Mouse (Mus musculus) heart, adult 18-20 months (tissue): ENCODE results near the gene Itga11. TPM values are rescaled to one million over a fixed set of nuclear protein-coding genes. Genes with fewer than 3 reads are reported as not detected.
A peak's percentile ranks its signal among the peaks of the same experiment; 100 is the strongest.

Experiments used
- DNase-seq, 2 experiments: peaks; one replicate each; pipeline ENCODE4 v3.0.0; 2021 to 2022; ENCODE audit warnings: mixed read lengths in 1 of 2
- total RNA-seq, 2 experiments: library from RNA; stranded (reverse); gene quantifications; 2 replicates each; pipeline ENCODE4 v1.2.3; 2021

Itga11 gene
- total RNA-seq, 2 experiments from 2014 or later: 1.1 to 1.3 TPM

DNA sequence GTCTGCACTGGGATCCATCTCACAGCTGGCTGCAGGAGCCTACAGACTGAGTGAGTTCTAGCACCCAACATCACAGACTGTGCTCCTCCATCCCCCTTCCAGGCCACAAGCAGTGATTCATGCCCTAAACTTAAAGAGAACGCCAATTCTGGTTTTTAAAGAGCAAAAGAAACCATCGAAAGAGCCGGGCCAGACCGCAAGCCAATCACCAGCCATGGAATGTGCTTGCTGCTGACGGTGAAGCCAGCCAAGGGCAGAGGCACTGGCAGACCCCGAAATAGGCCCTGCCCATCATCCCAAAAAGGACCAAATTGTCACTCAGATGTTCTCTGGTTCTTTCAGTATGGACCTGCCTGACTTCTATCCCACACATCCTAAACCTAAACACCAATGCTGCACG lies 6.7 kb downstream of the Itga11 start:
- no peak for DNase-seq

- no peak for DNase-seq
Measured at GRCm38 (mm10) chr9:62689748-62690147, 12.1 kb downstream of the Itga11 start.

DNA sequence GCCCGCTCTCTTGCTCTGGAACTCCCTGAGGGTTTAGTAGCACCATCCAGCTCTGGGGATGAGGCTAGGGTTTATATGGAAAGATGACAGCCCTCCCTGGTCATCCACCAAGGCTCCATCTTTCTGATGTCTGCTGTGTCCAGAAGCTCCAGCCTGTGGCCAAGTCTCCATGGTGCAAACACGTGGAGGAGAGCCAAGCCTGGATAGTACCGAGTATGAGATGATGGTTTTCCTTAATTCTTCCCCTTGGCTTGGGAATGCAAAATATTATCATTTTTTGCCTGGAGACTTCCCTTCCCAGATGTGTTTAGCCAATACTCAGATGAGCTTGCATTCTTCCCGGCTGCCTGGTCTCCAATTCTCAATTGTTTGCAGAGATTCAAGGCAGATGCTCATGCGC lies 16.4 kb downstream of the Itga11 start:
- peak; percentile 62 to 67 for DNase-seq

DNA sequence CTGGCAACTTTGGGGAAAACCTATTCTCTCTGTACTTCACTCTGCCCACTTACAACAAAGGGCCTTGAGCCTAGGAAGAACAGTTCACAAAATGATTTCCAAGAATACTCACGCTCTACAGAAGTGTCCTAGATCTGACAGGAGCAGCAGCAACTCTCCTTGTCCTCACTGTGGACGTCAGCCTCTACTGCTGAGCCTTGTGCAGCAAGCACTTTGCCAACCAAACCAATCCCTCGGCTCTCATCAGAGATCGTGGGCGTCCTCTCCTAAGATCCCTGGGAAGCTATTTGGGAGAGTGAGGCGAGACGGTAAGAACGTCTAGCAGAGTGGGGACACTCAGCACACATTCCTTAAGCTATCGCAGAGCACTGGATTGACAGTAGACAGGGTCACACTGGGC lies 17.6 kb downstream of the Itga11 start:
- no peak for DNase-seq

DNA sequence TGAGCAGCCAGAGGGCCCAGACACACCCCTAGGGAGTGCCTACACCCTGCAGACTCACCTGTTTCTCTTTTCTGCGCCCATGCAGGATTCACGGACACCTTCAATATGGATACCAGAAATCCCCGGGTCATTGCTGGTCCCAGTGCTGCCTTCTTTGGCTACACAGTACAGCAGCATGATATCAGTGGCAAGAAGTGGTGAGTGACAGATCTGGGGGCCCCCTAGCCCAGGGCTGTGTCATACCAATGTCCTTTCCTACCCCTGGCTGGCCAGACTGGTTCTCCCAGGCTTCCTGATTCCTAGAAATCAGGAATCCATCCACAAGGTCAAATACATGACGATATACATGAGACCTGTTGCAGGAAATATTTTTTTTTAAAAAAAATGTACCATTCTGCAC lies 19.2 kb downstream of the Itga11 start:
- DNase-seq: no peak

DNA sequence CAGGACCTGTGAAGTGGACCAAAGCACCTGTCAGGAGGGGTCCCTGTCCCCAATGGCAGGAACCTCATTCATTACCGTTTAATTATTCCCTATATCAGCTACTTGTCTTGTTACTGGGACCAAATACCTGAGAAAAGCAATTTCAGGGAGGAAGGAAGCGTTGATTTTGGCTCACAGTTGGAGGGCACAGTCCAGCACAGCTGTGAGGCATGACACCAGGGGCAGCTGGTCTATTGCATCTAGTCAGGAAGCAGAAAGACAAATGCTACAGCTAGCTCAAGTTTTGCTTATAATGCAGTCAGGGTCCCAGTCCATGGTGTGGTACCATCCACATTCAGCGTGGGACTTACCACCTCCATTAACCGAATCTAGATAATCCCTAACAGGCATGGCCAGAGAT lies 29.6 kb downstream of the Itga11 start:
- no peak for DNase-seq

GRCm38 (mm10) chr9:62707870-62708269 lies 30.2 kb downstream of the Itga11 start:
- no peak for DNase-seq

DNA sequence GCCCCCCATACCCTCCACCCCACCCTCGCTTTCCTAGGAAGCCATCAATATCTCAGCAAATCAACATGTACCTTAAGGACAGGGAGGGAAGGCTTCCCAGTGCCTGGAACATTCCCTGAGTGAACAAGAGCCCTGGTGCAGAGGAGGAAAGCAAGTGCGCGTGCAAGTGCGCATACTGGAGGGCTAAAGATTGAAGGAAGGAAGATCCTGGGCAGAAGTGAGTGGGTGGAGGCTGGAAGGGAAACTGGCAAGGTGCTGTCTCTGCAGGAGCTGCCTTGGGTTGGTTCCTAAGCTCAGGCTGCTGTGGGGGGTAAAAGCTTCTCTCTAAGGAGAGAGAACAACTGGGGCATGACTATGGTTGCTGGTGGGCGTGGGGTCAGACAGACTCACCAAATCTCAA lies 32.4 kb downstream of the Itga11 start:
- DNase-seq: no peak

DNA sequence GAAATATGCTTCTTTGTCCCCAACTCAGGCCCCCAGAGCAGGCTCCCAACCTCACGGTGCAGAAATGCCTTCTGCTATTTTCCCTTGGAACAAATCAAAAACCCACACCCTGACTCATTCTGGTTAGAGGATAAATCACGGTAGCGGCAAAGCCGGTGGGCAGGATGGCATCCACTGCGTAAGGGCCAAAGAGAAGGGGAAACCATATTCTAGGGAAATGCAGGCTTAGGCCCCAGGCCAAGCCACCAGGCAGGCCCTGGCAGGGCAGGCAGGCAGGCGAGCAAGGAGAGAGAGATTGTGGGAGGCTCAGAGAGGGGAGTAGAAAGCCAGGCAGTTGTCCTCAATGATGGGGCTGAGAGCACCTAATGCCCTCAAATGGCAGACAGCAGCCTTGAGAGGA lies 34.7 kb downstream of the Itga11 start:
- no peak for DNase-seq

- no peak for DNase-seq
Measured at GRCm38 (mm10) chr9:62713040-62713439, 35.4 kb downstream of the Itga11 start.

- DNase-seq: no peak
Measured at GRCm38 (mm10) chr9:62714336-62714735, 36.7 kb downstream of the Itga11 start.

DNA sequence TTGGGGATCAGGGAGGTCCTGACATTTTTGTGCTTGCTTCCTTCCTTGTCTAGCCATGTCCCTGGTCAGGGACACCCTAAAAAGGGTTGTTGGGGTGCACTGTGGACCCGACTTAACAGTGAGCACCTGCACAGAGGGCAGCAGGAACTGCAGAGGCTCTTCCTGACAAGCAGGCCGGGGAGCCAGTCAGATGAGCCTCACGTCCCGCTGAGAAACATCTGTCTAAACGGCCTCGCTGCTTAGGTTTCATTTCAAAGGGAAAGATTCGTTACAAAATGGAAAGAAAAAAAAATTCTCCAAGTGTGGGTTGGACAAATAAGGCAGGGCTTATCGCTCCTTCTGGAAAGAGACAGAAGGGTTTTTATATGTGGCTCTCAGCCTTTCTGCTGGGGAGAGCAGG lies 40.4 kb downstream of the Itga11 start:
- DNase-seq: no peak

DNA sequence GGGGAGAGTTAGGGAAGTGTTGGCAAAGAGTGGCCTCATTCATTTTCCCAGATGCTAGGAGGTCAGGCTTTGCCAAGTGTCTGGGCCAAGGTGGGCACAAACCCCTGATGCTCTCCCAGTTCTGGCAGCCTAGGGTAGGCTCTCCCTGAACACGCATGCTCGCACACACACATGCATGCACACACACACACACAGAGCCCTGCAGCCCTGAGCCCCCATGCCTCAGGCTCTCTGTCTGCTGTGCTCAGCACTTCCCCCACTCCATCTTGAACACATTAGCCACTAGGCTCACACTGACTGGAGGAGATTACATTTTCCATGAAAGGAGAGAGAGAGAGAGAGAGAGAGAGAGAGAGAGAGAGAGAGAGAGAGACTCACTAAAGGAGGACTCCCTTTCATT lies 44.2 kb downstream of the Itga11 start:
- DNase-seq: no peak

GRCm38 (mm10) chr9:62722716-62723115 lies 45.1 kb downstream of the Itga11 start:
- no peak for DNase-seq

GRCm38 (mm10) chr9:62724175-62724574 lies 46.5 kb downstream of the Itga11 start:
- no peak for DNase-seq

GRCm38 (mm10) chr9:62725247-62725646 lies 47.6 kb downstream of the Itga11 start:
- DNase-seq: no peak

DNA sequence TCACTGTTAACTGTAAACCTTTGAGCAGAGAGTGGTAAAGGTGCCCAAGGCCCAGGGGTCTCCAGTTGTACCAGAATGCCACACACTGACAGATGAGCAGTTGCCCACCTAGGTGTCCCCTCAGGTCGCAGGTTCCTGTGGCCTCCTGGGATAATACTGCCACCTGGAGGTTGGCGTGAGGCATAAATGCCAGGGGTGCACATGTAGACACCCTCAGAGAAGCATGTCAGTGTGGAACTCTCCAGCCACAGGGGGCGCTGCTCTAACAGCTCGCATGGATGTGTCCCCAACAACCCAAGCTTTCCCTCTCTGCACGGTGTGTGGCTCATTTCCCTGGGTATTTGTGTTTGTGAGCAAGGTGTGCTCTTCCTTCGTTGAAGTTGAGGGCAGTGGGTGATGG lies 48.8 kb downstream of the Itga11 start:
- DNase-seq: no peak

DNA sequence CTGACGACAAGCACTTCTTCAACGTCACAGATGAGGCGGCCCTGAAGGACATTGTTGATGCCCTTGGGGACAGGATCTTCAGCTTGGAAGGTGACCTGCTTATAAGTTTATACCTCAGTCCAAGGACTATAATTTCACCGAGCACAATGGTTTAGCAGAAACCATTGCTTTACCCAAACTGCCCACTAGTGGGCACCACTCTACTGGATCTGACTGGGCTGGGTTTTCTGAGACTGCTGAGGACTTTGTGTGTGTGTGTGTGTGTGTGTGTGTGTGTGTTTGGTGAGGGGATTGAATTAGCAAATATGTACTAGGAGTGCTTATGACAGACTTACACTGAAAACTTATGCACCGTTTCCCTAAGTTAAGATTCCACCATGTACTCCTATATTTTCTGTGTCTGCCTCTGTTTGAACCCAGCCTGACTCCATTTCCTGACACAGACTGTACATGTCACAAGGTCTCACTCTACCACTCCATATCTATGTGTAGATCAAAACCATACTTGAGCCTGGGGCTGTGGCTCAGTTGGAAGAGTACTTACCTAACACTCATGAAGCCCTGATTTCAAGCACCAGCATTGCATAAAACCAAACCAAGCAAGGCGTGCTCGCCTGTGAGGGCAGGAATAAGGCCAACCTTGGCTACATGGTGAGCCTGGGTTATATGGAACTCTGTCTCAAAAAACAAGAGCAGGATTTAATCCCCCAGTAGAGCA lies 67.1 kb downstream of the Itga11 start:
- peak in 1 of 2 experiments; percentile 70 for DNase-seq

DNA sequence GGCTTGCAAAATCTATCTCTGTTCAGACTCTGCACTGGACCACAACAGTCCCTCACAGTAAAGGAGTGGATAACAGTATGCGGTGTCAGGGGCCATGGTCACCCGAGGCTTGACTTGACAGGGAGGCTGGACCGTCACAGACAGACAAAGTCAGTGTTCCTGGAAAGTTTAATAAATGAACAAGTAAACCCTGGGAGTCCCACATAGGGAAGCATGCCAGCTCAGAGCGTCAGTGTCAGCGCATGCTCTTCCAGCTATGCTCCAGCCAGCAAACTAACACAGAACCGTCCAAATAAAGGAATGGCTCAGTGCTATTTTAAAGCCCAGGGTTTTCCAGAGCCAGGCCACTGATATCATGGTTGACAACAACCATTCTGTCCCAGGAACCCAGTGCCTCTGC lies 69.0 kb downstream of the Itga11 start:
- DNase-seq: no peak

DNA sequence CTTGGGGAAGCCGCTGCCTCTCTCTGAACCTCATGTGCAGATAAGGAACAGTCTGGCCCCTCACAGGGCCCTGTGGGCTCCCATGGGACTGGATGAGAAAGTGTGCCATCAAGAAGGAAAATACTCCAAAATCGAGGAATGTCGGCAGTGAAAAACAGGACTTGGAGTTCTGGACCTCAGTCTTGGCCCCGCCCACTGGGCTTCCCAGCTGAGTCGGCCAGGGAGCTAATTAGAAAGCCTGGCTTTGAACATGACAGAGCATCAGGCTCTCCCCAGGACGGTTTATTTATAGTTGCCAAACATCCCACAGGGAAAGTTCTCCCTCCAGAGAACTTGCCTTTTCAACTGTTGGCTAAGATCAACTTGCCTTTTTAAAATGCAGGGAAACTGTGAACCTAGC lies 72.0 kb downstream of the Itga11 start:
- peak; percentile 62 to 74 for DNase-seq

- no peak for DNase-seq
Measured at GRCm38 (mm10) chr9:62750381-62750780, 72.8 kb downstream of the Itga11 start.

DNA sequence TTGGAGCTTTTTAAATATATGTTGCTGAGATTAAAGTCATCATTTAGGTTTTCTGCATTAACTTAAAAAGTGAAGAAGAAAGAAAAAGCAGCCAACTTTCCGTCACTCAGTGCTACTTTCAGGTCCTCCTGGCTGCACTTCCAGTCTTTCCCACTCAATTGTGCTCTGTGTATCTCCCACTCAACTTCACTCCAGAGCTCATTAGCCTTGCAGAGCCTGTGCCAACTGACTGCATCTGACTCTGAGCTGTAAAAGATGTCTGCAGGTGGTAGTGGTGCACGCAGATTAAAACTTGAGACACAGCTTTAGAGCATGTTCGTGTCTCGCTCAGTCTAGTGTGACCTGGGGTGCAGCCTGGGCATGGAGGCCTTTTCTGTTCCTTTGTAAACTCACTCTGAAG lies 80.7 kb downstream of the Itga11 start:
- no peak for DNase-seq

GRCm38 (mm10) chr9:62759601-62760000 lies 82.0 kb downstream of the Itga11 start:
- DNase-seq: no peak

DNA sequence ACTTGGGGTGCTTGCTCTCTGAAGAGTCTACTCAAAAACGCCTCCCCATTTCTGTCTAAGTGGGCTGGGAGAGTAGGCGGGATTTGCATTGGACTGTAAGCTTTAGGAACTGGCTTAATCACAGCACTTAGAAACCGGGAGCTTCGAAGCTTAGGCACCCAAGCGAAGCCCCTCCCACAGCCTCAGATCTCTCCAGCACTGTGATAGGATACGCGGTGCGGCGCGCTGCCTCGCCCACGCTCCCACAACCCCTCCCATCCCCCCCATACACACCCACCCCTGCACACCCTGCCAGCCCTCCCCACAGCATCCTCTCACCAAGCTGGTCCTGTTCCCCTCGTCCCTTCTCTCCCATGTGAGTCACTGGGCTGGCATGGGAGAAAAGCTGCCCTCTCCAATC lies 85.9 kb downstream of the Itga11 start:
- DNase-seq: no peak

GRCm38 (mm10) chr9:62765346-62765745 lies 87.7 kb downstream of the Itga11 start:
- DNase-seq: no peak
